Mouse (Mus musculus) C2C12 (cell line): ENCODE measurements around the gene 2900011O08Rik.

Experiments used
- CEBPB ChIP-seq: IDR thresholded peaks from one replicate; pipeline ENCODE4 v1.6.1; 2011; ENCODE audit warnings: low read depth, mild to moderate bottlenecking, control low read depth, moderate library complexity
- CTCF ChIP-seq: IDR thresholded peaks from one replicate; pipeline ENCODE4 v1.5.1; 2011; ENCODE audit not compliant: control insufficient read depth, insufficient read depth, insufficient read length
- FOSL1 ChIP-seq: IDR thresholded peaks from one replicate; pipeline ENCODE4 v1.8.0; 2011; ENCODE audit warnings: mild to moderate bottlenecking, low read length; ENCODE audit not compliant: poor library complexity, insufficient read depth, severe bottlenecking
- MAX ChIP-seq: IDR thresholded peaks from one replicate; pipeline ENCODE4 v1.6.1; 2011; ENCODE audit warnings: mild to moderate bottlenecking, control low read depth

DNA sequence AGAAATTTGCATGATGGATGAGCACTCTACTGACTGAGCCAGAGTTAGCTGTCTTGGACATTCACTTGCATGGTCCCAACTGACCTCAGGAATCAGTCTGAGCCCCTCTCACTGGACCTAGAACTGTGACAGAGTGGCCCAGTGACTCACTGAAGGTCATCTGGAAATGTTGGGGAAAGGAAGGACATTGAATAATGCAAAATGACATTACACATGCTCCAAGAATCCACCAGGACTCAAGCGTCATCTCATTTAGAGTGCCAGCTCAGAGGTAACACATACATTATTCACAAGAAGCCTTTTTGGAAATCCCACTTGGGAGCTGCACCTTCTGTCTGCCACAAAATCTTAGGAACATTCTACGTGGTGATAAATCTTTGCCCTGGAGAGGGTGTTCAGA is 43.4 kb downstream of the 2900011O08Rik start:
- TF ChIP-seq MAX = no peak
- TF ChIP-seq CTCF = no peak
- no peak for TF ChIP-seq FOSL1
- no peak for TF ChIP-seq CEBPB
